Mouse (Mus musculus): ENCODE measurements around the gene Tmem120a.

DNA sequence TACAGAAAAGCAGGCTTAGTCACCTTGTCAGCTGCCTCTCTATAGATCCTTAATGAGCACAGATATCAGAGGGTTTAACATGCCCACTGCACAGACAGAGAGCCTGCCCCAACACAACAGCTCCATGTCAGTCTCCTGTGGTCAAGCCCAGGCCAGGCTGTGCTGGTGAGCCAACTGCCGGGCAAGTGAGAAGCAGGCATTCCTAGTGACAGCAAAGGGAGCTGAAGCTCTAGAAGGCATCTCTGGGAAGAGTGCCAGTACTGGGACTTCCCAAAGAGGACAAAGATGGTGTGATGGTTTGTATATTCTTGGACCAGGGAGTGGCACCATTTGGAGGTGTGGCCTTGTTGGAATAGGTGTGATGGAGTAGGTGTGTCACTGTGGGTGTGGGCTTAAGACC is 6.8 kb upstream of the Tmem120a start:
- TF ChIP-seq EP300 (IDR thresholded peaks at IDR 0.05; ENCODE audit: low read depth) (no peak), CTCF (IDR thresholded peaks at IDR 0.05; ENCODE audit: low read depth) (no peak)

All from liver, embryonic 14.5 days (tissue).